Comparison of ENCODE assay signal across 8 mouse cellular contexts in the genomic region with DNA sequence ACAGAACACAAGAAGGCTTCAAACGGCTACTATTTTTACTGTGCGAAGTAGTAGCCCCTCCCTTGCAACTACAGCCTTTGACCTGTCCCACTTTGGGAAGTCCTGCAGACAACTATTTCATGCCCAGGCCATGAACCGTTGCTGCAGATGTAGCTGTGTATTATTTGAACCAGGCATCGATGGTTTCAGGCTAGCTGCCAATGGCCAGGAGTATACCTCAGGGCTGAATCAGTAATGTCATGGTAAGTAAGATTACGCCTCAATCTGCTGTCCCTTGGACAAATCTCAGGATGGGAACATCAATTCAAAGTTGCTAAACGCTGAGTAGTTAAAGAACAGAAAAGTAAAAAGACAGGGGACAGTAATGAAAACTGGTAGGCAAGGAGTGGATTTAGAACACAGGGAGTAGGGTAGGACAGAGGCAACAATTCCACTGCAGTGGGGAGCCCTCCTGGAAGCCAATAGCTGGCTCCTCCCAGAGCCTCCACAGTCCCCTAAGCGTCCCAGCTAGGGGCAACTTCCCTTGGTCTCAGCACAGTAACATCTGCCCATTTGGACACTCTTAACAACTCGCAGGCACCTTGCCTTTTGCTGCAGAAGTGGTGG. TPM values are rescaled to one million over a fixed set of nuclear protein-coding genes. Genes with fewer than 3 reads are reported as not detected.
A peak's percentile ranks its signal among the peaks of the same experiment; 100 is the strongest.
DNase-seq lines count a peak whose midpoint lies in the region; ATAC-seq and TF ChIP-seq lines count a peak whose summit lies in the region.

No protein-coding gene starts in this region.

- H3K27me3 ChIP-seq in kidney, embryonic 14.5 days (ENCODE audit: control insufficient read depth, insufficient read depth, low read length) = peaks cover 20% of the 10 kb centered on the region
- H3K27me3 ChIP-seq in hindbrain, embryonic 10.5 days (ENCODE audit: insufficient read depth, poor library complexity, severe bottlenecking) = peaks cover 21% of the 10 kb centered on the region
- H3K27me3 ChIP-seq in midbrain, embryonic 13.5 days = peaks cover 11% of the 10 kb centered on the region; the same call in 1 of the 2 replicates
- H3K27me3 ChIP-seq in thymus, adult 2 months (ENCODE audit: control insufficient read depth, insufficient read depth, low read length) = no peaks in the 10 kb centered on the region

- no peak for DNase-seq in kidney, adult 18-20 months
- peak; percentile 48 for DNase-seq in cerebellum, adult 8-10 months
- DNase-seq in hindbrain, embryonic 10.5 days (ENCODE audit: low spot score) = peak; percentile 3
- no peak for DNase-seq in thymus, adult 2 months
- DNase-seq in urinary bladder, postnatal 36 days (ENCODE audit: low spot score in 2 of 2) = no peak
- no peak for DNase-seq in B cell, adult 2 months

- ATAC-seq in kidney, embryonic 14.5 days (ENCODE audit: low FRiP score, low TSS enrichment) = no peak; the same call in 1 of the 2 replicates
- peak; percentile 34 for ATAC-seq in midbrain, embryonic 13.5 days

- peaks cover 6% of the 10 kb centered on the region; the same call in 1 of the 2 replicates for H3K4me1 ChIP-seq in kidney, embryonic 14.5 days (ENCODE audit: control insufficient read depth, insufficient read depth, low read length)
- H3K4me1 ChIP-seq in hindbrain, embryonic 10.5 days (replicated peaks) = peaks cover 46% of the 10 kb centered on the region
- peaks cover 33% of the 10 kb centered on the region for H3K4me1 ChIP-seq in midbrain, embryonic 13.5 days (replicated peaks)
- no peaks in the 10 kb centered on the region for H3K4me1 ChIP-seq in thymus, adult 2 months (replicated peaks; ENCODE audit: control insufficient read depth, insufficient read depth, low read length)

- TF ChIP-seq CTCF in thymus, adult 2 months (IDR thresholded peaks at IDR 0.05; ENCODE audit: borderline replicate concordance, control insufficient read depth, extremely low read depth, insufficient read depth, low read length, poor library complexity) = no peak

- peak overlapping the region; percentile 37; the same call in 1 of the 2 replicates for H3K9ac ChIP-seq in kidney, embryonic 14.5 days (ENCODE audit: low read depth, low read length)
- peak overlapping the region; percentile 72 for H3K9ac ChIP-seq in midbrain, embryonic 13.5 days (replicated peaks)

- peak overlapping the region; percentile 31 for H3K4me3 ChIP-seq in kidney, embryonic 14.5 days (ENCODE audit: low read length)
- peak overlapping the region; percentile 58 for H3K4me3 ChIP-seq in hindbrain, embryonic 10.5 days
- peak overlapping the region; percentile 55 for H3K4me3 ChIP-seq in midbrain, embryonic 13.5 days (replicated peaks)
- H3K4me3 ChIP-seq in thymus, adult 2 months (ENCODE audit: control insufficient read depth, insufficient read depth, low read length) = no peak overlapping the region

- H3K4me2 ChIP-seq in kidney, embryonic 14.5 days (replicated peaks; ENCODE audit: low read depth, low read length) = peak overlapping the region; percentile 50
- H3K4me2 ChIP-seq in midbrain, embryonic 13.5 days (replicated peaks) = peak overlapping the region; percentile 71

- no peak overlapping the region for H3K27ac ChIP-seq in kidney, embryonic 14.5 days (ENCODE audit: low read depth, low read length)
- peak overlapping the region; percentile 85; the same call in 1 of the 2 replicates for H3K27ac ChIP-seq in hindbrain, embryonic 10.5 days
- no peak overlapping the region for H3K27ac ChIP-seq in midbrain, embryonic 13.5 days
- H3K27ac ChIP-seq in thymus, adult 2 months (ENCODE audit: control insufficient read depth, insufficient read depth, low read length) = no peak overlapping the region

- 27% methylated on average over 8 of the region's 8 CpGs for WGBS in kidney, embryonic 14.5 days
- 22% methylated on average over 8 of the region's 8 CpGs for WGBS in hindbrain, embryonic 10.5 days
- 15% methylated on average over 8 of the region's 8 CpGs for whole genome bisulfite sequencing in midbrain, embryonic 13.5 days
- 52% methylated on average over 8 of the region's 8 CpGs for WGBS in thymus, adult 2 months

- H3K9me3 ChIP-seq in kidney, embryonic 14.5 days (ENCODE audit: control insufficient read depth, low read length) = no peaks in the 10 kb centered on the region
- H3K9me3 ChIP-seq in hindbrain, embryonic 10.5 days = no peaks in the 10 kb centered on the region
- H3K9me3 ChIP-seq in midbrain, embryonic 13.5 days = no peaks in the 10 kb centered on the region

- H3K36me3 ChIP-seq in kidney, embryonic 14.5 days (ENCODE audit: control insufficient read depth, insufficient read depth, low read length) = no peaks in the 10 kb centered on the region
- H3K36me3 ChIP-seq in hindbrain, embryonic 10.5 days = no peaks in the 10 kb centered on the region
- no peaks in the 10 kb centered on the region for H3K36me3 ChIP-seq in midbrain, embryonic 13.5 days
- no peaks in the 10 kb centered on the region for H3K36me3 ChIP-seq in thymus, adult 2 months (ENCODE audit: control insufficient read depth, insufficient read depth, low read length)

- no peak for TF ChIP-seq POLR2A in thymus, adult 2 months (IDR thresholded peaks at IDR 0.05; ENCODE audit: control insufficient read depth, extremely low read depth, insufficient read depth, low read length, poor library complexity)

RNA-seq across cellular contexts. Expression of a gene that starts 2.3 kb away (rescaled TPM):
- polyA plus RNA-seq in kidney, embryonic 14.5 days (2014; fragmentation: Nextera tagmentation; extraction: Ambion mirVana) = 0.12 TPM in 1 of 2 replicates, not detected in the other
- 4.4 and 5.1 TPM in 2 replicates for polyA plus RNA-seq in hindbrain, embryonic 10.5 days (2016; fragmentation: Nextera tagmentation; extraction: Ambion mirVana)
- 19.2 and 20.5 TPM in 2 replicates for polyA plus RNA-seq in midbrain, embryonic 13.5 days (2015; fragmentation: Nextera tagmentation; extraction: Ambion mirVana)
- 3.5 and 4.5 TPM in 2 replicates for polyA plus RNA-seq in thymus, adult 2 months (2012; rRNA removed)

Comparison
In these comparisons a context has a peak if more than half of its experiments do, and no peak if none do; other contexts are left out.
1. DNase-seq: peak in cerebellum, adult 8-10 months (single experiment) and hindbrain, embryonic 10.5 days (single experiment); none in kidney, adult 18-20 months (single experiment), thymus, adult 2 months (single experiment), urinary bladder, postnatal 36 days (0 of 2) and B cell, adult 2 months (0 of 2).